Mouse (Mus musculus): ENCODE measurements around the gene Zfp978. TPM values are rescaled to one million over a fixed set of nuclear protein-coding genes. Genes with fewer than 3 reads are reported as not detected.

Gene Zfp978
- polyA plus RNA-seq, 1 experiment from 2014 or later, result not detected

Other genes starting within 250 kb of the Zfp978 start
- 7.8 and 8.4 TPM in 2 replicates for gene Zfp991, start 229.3 kb upstream of the Zfp978 start, polyA plus RNA-seq (2015; fragmentation: Nextera tagmentation; extraction: Ambion mirVana)
- gene Zfp988, start 55.6 kb upstream of the Zfp978 start, polyA plus RNA-seq (2015; fragmentation: Nextera tagmentation; extraction: Ambion mirVana), result 0.13 and 0.15 TPM in 2 replicates
- gene Zfp982, start 131.1 kb downstream of the Zfp978 start, polyA plus RNA-seq (2015; fragmentation: Nextera tagmentation; extraction: Ambion mirVana), result 6.9 and 8.5 TPM in 2 replicates
- 0.87 and 1.2 TPM in 2 replicates for gene Gm16503, start 178.9 kb downstream of the Zfp978 start, polyA plus RNA-seq (2015; fragmentation: Nextera tagmentation; extraction: Ambion mirVana)
- 0.13 TPM in 2 replicates for gene Zfp985, start 192.0 kb downstream of the Zfp978 start, polyA plus RNA-seq (2015; fragmentation: Nextera tagmentation; extraction: Ambion mirVana)